Mouse (Mus musculus): ENCODE measurements around the gene Chd9.

DNA sequence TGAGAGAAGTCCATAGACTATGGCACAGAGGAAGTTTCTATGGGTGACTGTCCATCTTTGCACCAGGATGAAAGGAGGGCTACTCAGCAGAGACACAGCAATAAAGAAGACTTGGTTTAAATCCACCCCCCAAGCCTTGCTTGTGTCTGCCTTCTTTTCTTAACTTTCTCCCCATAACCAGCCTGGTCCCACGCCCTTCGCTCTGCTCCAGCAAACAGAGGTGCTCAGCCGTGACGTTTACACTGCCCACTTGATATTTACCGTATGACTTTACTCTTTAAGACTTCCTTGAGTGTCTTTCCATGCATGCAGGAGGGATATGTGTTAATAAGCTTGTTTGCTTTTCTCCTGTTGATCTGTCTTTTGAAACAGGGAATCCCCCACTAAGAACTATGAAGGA, 28.7 kb upstream of the Chd9 start:
- TF ChIP-seq CTCF (IDR thresholded peaks at IDR 0.05; ENCODE audit: insufficient read depth, low read depth, low read length) (no peak), POLR2A (IDR thresholded peaks at IDR 0.05; ENCODE audit: insufficient read depth, low read depth, low read length) (no peak)

Data from olfactory bulb, adult 2 months (tissue).